Mouse (Mus musculus) CD8-positive naive resting alpha-beta T cell, adult 2 months (primary cell): Measurements from ENCODE around the gene Thsd7b.
"Not testable (repeated sequence)": the region's sequence is repeated elsewhere in the genome, so short reads cannot be mapped to it uniquely, and the experiment has no call there.

Experiments
- DNase-seq, 2 experiments: peaks; one replicate each; pipeline ENCODE4 v3.0.0; 2022; ENCODE audit warnings: low read depth in 2 of 2, low spot score in 2 of 2

The Thsd7b gene

DNA sequence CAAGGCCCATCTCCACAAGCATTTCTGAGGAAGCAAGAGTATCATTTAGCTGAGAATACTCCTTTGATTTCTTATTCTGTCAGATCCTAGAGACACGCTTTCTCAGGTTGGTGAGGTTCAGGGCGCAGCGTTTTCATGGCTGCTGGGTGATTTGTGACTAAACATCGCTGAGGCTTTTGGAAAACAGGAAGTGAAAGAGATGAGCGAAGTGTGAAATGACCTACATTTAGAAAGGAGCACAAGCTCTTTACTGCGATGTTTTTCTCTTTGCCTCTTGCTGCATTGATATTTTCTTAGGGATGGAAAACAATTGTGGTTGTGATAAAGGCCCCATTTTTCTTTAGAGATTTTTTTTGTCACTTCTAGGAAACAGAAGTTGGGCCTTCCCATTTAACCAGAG lies 351.4 kb downstream of the Thsd7b start:
- DNase-seq = no peak

DNA sequence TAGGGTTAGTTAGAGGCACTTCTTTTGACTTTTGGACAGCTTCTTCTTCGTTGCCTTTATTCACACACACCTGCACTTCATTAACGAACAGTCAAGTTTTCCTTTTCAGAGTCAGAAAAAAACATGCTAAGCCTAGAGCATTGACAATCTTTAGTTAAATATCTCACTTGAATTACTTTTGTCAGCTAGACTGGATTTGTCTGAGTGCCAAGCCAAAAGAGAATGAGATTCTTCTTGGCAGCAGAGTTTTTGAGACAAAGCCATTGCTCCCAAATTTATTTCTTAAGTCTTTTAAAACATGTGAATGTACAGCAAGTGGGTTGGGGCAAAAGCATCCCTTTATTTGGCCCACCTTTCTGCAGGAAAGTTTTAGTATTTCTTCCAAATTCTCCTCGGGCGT lies 362.0 kb downstream of the Thsd7b start:
- DNase-seq = no peak

DNA sequence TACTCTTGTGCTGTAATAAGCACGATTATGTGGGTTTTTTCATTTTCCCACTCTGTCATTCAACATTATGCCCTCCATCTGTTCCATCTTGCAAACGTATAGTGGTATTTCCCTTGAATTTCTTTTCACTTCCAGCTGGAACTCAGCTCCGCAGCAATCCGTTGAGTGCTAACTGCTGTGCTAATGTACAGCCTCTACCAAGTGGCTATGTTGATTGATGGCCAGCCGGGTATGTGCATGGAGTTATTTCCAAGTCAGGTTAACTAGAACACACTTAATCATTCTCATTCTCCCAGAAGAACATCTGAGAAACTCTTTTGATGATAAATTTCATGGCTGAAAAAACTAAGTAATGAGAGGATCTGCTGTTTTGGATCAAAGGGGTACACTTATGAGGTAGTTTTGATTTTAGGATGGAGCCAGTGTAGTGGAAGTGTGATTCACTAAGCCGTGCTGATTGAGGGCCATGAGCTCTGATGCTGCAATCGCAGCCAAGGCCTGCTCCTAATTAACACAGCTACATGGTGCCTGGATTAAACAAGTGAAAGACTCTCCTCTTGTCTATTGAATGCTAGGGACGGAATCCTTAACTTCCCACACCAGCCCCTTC lies 371.3 kb downstream of the Thsd7b start:
- no peak for DNase-seq

DNA sequence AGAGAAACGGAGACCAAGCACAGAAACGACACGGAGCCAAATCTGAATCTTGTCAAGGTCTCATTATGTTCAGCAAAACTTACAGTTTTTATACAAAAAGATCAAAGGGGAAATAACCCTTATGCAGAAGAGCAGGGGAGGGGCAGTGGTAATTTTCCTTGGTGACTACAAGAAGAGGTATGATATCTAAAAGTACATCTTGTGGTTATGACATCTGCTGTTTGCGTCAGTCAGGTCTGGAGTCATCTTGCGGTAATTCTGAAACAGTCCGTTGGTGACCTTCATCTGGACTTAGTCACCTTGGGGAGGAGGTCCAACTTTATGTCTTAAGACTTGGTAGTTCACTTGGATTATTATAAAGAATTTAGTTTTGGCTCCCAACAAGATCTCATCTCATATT lies 378.3 kb downstream of the Thsd7b start:
- not testable (repeated sequence) for DNase-seq

DNA sequence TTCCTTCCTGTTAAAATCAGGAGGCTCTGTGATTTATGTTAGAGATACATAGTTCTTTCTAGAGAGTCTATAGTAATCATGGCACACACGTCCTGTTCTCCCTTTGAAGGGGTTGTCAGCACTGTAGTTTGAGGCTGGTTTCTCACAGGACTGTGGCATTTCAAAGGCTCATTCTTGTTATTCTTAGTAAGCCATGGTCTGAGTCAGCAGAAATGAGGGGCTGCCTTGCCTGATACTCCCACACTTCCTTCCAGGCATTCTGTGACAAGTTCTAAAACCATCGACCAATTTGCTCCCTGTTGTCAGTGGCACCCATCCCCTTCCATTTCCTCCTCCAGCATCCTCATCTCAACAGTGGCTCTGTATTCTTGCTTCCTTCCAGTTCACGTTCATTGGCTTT lies 384.9 kb downstream of the Thsd7b start:
- DNase-seq = no peak

DNA sequence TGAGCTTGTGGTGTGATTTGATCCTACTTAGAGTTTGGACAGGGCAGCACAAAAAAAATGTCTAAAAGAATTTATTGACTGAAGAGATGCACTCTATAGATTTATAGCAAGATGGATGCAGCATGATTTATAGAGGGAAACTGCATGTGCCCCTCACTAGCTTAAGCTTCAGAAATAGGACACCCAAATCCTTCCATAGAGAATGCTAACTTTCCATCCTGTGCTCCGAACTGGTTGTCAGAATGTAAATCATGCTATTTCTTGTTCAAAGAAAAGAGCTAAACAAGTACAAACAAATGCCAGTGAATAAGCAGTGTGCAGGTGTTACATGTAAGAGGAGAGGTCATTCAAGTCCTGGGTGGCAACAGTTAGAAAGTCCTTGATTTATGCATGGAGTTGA lies 402.8 kb downstream of the Thsd7b start:
- no peak for DNase-seq

DNA sequence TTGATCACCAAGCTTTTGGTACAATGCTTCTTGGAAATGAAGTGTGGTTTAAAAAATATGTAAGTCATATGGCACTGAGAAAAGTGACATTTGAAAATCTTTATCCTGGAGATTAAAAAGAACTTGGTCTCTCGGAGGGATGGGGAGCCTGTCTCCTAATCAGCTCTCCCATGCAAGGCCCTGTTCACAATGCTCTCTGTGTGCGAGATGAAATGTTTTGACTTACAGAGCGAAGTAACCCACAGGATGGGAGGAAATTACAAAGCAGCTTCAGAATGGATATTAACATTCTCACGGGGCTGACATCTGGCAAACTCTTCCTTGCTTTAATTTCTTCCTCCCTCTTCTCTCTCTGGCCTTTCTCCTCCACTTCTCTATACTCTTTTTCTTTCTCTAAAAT lies 405.7 kb downstream of the Thsd7b start:
- DNase-seq = no peak

GRCm38 (mm10) chr1:129705701-129706100 lies 432.6 kb downstream of the Thsd7b start:
- DNase-seq = no peak

DNA sequence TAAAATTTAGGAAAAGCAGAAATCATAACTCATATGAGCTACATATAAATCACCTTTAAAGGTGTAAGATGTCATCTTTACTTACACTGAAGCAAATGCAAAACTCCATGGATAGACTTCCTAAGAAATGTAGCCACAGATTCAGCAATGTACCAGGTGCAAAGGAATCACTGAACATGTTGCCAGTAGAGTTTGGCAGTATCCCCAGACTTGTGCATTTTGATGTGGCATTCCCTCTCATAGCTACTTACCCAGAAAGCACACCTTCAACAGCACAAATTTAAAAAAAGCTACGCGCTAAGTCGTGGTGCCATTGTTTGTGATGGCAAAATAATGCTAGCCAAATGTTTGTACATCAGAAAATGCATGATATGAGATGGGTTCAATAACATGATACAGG lies 439.6 kb downstream of the Thsd7b start:
- no peak for DNase-seq

DNA sequence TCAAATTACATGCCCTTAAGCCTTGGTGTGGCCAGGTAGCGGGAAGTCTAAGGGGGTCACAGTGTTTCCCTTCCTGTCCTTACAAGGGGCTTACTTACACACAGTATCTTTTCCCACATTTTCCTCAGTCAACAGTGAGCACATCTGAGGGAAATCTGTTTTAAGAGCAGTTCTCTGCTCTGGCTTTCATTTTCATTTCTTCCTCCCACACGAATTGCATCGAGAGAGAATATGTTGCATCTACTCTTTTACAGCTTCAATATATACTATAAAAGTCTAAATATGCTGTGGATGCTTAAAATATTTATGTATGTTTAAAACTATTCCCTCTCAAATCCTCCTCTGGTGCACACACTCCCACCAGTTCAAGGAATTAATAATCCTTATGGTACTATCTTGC lies 440.5 kb downstream of the Thsd7b start:
- no peak for DNase-seq

DNA sequence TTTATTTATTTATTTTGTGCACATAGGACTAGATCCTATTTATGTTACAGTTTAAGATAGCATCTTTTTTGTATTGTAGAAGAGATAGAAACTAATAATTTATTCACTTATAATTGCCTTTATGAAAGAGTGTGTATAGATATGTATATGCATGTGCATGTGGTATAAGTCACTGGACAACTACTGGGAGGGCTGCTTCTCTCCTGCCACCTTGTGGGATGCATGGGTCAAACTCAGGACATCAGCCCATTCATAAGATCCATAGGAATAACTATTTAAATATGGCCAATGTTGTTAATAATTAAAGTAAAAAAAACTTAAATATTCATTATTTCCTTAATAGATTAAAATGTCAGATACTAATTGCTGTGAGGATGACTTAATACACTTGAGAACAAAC lies 446.5 kb downstream of the Thsd7b start:
- no peak for DNase-seq

- no peak for DNase-seq
Observed at GRCm38 (mm10) chr1:129731991-129732390, 458.9 kb downstream of the Thsd7b start.

DNA sequence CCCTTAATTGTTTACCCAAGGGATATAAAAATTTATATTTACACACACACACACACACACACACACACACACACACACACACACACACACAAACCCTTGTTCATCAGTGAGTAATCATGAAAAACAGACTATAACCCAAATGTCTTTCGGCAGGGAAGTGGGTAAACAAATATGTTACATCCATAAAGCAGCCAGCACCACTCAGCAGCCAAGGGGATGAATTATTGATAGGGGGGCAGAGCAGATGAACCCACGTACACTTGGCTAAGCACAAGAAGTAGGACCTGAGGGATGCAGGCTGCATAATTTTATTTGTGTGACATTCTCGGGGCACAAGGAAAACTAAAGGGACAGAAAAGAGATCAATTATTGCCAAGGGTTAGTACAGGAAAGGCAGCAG lies 474.5 kb downstream of the Thsd7b start:
- no peak for DNase-seq

GRCm38 (mm10) chr1:129756548-129757240 lies 483.6 kb downstream of the Thsd7b start:
- DNase-seq = no peak

DNA sequence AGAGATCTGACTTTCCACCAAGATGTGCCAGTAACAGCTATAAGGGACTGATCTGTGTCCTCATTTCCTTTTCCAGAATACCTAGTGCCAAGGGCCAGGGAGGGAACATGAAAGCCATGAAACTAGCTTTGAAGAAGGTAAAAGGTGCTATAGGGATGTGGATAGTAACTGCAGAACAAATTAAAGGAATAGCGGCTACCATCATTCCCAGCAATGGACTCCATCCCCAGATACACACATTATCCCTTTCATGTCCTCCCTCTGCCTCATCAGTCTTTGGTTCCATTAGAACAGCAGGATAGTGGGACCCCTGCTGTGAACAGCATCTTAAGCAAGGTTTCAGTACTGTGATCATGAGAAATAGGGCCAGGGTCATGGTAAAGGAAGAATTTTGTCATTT lies 485.9 kb downstream of the Thsd7b start:
- DNase-seq = no peak

- DNase-seq = no peak
Observed at GRCm38 (mm10) chr1:129761234-129761633, 488.1 kb downstream of the Thsd7b start.

DNA sequence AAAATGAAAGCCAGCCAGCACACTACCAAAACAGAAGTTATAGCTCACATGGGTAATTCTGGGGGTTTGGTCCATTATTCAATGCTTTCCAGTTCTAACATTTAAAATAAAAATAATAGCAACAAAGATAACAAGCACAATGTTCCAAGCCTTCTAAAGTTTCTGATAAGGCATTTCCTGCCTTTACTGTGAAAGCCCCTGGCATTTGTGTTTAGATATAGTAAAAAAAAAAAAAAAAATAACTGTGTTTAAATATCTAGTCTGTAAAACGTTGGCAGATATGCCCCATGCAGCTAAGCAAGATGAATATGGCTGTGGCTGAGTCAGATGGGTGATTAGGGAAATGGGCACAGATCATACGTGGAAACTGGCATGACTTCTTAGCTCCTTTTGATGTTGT lies 491.6 kb downstream of the Thsd7b start:
- no peak for DNase-seq

DNA sequence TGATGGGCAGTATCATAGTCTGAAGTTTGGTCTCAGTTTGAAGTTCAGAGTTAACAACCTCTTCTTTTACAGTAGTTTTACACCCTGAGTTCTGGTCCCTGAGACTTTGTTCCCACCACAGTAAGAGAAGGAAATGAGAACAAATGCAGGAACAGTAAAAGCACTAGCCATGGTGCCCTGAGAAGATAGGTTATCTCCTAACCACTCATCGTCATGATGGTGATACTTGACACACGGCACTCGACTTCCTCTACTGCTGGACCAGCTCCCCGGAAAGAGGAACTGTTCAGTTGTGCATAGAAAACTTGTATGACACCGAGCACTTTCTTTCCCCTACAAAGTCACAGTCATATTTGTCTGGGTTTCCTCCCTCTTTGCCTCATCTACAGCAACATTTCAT lies 504.0 kb downstream of the Thsd7b start:
- no peak for DNase-seq

GRCm38 (mm10) chr1:129779506-129779905 lies 506.4 kb downstream of the Thsd7b start:
- no peak for DNase-seq

DNA sequence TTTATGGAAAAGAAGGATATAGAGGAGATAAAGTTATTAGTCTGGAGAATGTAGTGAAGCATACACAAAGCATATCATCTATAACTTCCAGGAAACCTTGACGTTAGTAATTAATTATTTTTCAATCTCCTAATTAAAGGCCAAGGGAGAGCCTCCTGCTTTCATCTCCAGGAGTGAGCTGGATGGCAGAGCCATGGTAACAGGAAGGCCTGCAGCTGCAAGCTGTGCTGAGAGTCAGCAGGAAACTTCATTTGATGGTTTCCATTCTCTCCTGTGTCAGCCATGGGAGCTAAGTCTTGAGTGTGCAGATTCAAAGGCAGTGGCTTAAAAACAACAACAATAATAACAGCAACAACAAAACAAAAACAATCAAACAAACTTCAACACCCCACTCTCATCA lies 507.5 kb downstream of the Thsd7b start:
- DNase-seq = no peak

GRCm38 (mm10) chr1:129798519-129798918 lies 525.4 kb downstream of the Thsd7b start:
- no peak for DNase-seq

GRCm38 (mm10) chr1:129826927-129827326 lies 553.8 kb downstream of the Thsd7b start:
- DNase-seq = no peak

- no peak for DNase-seq
Observed at GRCm38 (mm10) chr1:129837324-129837723, 564.2 kb downstream of the Thsd7b start.
